Mouse (Mus musculus): ENCODE measurements at regions not wholly inside any gene's neighbourhood (a gene's known extent, or its start where the extent isn't known, plus 50 kb on each side); places are given as distances from the start of the nearest gene placed in this dataset.

DNA sequence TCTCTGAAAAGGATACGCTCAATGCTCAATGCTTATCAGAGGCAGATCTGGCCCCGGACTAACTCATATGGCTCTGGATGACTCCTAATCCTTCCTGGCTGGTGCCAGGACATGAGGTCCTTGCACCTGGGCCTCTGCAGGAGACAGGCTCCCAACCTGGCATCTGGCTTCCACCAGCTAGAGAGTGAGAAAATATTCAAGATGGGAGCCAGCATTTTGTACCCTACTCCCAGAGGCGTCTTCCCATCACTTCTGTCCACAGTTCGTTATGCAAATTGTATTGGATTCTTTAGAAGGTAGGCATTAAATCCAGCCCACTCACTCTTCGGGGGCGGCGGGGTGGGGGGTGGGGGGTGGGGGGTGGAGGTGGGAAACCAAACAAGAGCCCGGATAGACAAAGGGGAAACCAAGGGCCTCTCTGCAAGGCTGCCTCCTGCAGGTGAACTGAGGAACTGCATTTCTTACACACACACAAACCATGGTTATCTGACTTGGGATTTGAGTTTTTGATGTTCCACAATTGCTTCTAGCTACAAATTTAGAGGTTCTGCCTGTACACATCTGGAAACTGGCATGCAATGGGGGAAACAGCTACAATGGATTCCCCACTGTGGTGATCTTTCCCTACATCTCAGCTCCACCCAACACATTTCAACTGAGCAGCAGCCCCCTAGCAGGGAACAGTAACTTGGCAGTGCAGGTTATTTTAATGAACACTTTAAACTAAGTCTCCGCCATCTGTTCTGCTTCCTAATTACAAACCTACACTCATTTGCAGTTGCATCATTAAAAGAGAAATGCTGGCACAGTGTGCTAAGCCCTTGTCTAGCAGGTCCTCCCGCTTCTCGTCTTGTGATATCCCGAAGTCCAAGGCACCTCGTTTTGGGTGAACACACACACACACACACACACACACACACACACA, 390.2 kb downstream of the Med10 start:
- TF ChIP-seq EP300 (IDR thresholded peaks at IDR 0.05) = no peak
- TF ChIP-seq CTCF (IDR thresholded peaks at IDR 0.05) = no peak

Data from lung, postnatal 0 days (tissue).